Mouse (Mus musculus): ENCODE measurements around the gene Mrps24. TPM values are rescaled to one million over a fixed set of nuclear protein-coding genes. Genes with fewer than 3 reads are reported as not detected.

The Mrps24 gene
- polyA plus RNA-seq, 1 experiment from 2014 or later = 181 TPM

DNA sequence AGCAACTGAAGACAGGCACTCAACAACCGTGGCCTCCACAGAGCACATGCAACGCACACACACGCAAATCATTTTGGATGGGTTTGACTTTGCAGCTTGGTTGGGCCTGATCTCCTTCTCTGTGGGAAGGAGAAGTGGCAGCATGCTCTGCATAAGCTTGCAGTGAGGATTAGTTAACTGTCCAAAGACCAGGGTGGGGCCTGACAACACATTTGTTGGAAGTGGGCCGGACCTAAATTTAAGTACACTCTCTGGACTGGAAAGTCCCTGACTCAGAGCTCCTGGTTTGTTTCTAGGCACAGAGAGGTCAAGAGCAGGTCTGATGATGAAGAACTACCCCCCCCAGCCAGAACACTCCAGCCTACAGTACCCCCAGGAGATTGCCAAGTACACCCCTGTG, 18.8 kb upstream of the Mrps24 start:
- Histone ChIP-seq H3K4me3 (no peak overlapping the region), H3K36me3 (no peaks in the 10 kb centered on the region), H3K27ac (no peak overlapping the region), H3K4me1 (replicated peaks) (peaks cover 46% of the 10 kb centered on the region), H3K27me3 (no peaks in the 10 kb centered on the region), H3K9me3 (replicated peaks) (no peaks in the 10 kb centered on the region), H3K9ac (no peak overlapping the region), H3K4me2 (no peak overlapping the region)
- ATAC-seq (replicated peaks; ENCODE audit: insufficient number of reproducible peaks, insufficient read depth, low FRiP score, low read depth) = no peak
- WGBS = 79% methylated on average over 4 of the region's 4 CpGs

DNA sequence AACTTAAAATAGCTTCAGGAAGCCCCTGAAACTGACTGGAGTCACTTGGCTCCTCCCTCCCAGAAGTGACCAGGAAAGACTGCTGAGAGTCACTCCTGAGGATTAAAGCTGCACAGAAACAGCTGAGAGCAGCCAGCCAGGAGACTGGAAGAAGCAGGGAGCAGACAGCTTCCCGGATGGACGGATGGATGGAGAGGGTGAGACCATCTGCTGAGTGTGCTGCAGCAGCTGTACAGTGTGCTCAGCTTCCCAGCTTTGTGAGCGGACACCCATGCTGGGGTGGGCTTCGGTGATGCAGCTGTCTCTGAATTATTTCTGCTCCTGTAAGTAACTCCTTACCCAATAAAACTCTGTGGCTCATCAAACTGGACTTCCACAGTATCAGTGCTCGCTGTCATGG, 16.9 kb upstream of the Mrps24 start:
- H3K4me2 ChIP-seq = no peak overlapping the region
- H3K27me3 ChIP-seq = no peaks in the 10 kb centered on the region
- WGBS = 62% methylated on average over 5 of the region's 5 CpGs
- ATAC-seq (replicated peaks; ENCODE audit: insufficient number of reproducible peaks, insufficient read depth, low FRiP score, low read depth) = no peak
- H3K4me1 ChIP-seq (replicated peaks) = peaks cover 36% of the 10 kb centered on the region
- H3K4me3 ChIP-seq = no peak overlapping the region
- H3K9me3 ChIP-seq (replicated peaks) = no peaks in the 10 kb centered on the region
- no peaks in the 10 kb centered on the region for H3K36me3 ChIP-seq
- no peak overlapping the region for H3K9ac ChIP-seq
- H3K27ac ChIP-seq = no peak overlapping the region; the same call in 1 of the 2 replicates

DNA sequence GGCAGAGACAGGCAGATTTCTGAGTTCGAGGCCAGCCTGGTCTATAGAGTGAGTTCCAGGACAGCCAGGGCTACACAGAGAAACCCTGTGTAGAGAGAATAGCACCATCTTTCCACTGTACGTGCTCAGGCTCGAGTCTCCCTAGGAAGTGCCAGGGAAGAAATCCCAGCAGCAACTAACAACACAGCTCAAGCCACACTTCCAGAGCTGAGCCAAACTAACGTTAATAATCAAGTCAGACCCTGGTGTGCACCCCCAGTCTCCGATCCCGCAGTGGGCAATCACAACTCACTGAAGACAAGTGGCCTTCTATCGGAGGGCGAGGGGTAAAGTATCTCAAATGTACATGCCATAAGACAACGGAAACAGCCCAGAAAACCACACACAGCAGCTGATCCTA, 14.1 kb upstream of the Mrps24 start:
- Histone ChIP-seq H3K27ac (no peak overlapping the region), H3K9me3 (replicated peaks) (no peaks in the 10 kb centered on the region), H3K27me3 (no peaks in the 10 kb centered on the region), H3K4me3 (no peak overlapping the region), H3K36me3 (0 out of 2 replicates have a peak, but pooled peaks cover 4% of the 10 kb centered on the region), H3K4me1 (replicated peaks) (peaks cover 26% of the 10 kb centered on the region), H3K4me2 (no peak overlapping the region), H3K9ac (no peak overlapping the region)
- WGBS = 88% methylated on average over 9 of the region's 9 CpGs
- ATAC-seq (replicated peaks; ENCODE audit: insufficient number of reproducible peaks, insufficient read depth, low FRiP score, low read depth) = no peak

DNA sequence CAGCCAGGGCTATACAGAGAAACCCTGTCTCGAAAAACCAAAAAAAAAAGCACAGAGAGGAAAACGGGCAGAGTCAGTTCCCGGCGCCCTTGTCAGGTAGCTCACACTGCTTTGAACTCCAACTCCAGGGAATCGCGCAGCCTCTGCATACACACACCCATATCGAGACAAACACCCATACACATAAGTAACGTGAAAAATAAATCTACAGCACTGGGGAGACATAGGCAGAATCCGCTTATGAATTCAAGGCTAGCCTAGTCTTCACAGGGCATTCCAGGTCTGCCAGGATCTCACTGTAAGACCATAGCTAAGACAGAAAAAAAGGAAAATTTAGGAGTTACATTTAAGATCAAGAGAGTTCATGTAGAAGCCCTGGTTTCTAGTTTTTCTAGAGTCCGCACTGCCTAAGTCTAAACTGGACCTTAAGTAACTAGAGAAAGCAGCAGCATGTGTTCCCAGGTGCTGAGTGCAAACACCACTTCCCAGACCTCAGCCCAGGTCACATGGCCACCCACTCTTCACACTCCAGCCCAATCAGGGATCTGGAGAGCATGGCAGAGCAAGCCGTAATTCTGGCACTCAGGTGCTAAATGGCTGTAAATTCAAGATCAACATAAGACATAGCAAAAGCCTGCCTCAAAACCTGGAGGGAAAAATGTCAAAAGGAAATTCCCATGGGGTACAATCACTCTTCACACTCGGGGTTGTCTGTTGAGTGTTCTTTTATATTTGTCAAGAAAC, 3.3 kb upstream of the Mrps24 start:
- H3K4me1 ChIP-seq (replicated peaks) = no peaks in the 10 kb centered on the region
- no peak overlapping the region for H3K27ac ChIP-seq
- H3K4me2 ChIP-seq = no peak overlapping the region
- H3K27me3 ChIP-seq = no peaks in the 10 kb centered on the region
- H3K9ac ChIP-seq = no peak overlapping the region
- ATAC-seq (replicated peaks; ENCODE audit: insufficient number of reproducible peaks, insufficient read depth, low FRiP score, low read depth) = no peak
- 87% methylated on average over 12 of the region's 12 CpGs for WGBS
- peaks cover 75% of the 10 kb centered on the region for H3K36me3 ChIP-seq
- no peak overlapping the region for H3K4me3 ChIP-seq
- H3K9me3 ChIP-seq (replicated peaks) = no peaks in the 10 kb centered on the region

DNA sequence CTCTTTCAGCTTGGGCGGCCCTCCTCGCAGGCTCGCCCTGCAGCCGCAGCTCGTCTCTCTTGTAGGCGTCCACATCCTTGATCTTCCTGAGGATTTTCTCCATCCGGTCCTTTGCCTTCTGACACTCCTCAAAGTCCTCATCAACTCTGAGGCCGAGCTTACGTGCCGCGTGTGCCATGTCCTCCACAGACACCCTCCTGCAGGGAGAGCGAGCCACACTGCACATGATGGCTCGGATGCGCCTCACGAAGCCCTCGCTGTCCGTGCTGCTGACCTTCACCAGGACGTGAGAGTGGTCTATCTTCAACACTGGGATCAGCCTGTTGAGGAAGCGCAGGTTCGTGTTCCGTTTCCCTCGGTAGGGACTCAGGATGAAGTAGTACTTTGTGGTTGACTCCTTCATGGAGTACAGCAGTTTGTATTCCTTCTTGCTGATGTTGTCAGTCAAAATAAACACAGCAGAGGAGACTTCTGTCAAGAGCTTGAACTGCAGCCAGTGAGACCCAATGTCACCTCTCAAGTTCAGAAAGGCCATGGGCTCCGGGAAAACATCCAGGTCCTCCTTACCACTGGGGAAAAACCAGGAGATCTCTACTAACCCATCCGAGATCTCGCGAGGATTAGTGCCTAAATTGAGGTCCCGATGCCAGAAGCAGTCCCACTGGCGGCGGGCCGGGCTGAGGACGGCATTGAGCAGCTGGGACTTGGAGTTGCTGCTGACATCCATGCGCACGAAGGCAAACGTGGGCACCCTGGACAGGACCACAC, 1.6 kb upstream of the Mrps24 start:
- no peak for ATAC-seq (replicated peaks; ENCODE audit: insufficient number of reproducible peaks, insufficient read depth, low FRiP score, low read depth)
- Histone ChIP-seq H3K9me3 (replicated peaks) (no peaks in the 10 kb centered on the region), H3K4me1 (replicated peaks) (no peaks in the 10 kb centered on the region), H3K4me2 (no peak overlapping the region), H3K36me3 (peaks cover 66% of the 10 kb centered on the region), H3K4me3 (no peak overlapping the region), H3K27me3 (no peaks in the 10 kb centered on the region), H3K9ac (no peak overlapping the region), H3K27ac (no peak overlapping the region)
- WGBS = 87% methylated on average over 34 of the region's 34 CpGs

DNA sequence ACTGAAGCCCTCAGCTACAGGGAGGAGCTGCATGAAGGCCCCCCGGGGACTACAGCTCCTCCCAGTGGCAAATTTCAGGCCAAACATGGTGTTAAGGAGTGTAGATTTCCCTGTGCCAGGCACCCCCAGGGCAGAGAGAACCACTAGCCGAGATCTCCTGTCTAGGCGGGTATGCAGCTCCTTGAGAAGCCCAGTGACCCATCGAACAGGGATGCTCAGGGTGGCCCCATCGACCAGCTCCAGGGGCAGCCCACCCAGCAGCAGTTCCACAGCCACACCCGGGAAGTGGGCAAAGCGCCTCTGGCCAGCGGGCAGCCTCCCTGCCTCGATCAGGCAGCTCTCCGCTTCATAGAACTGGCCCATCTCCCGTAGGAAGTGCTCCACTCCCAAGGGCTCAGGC, 766 bp upstream of the Mrps24 start:
- WGBS = 85% methylated on average over 11 of the region's 11 CpGs
- H3K27ac ChIP-seq = no peak overlapping the region
- H3K9me3 ChIP-seq (replicated peaks) = no peaks in the 10 kb centered on the region
- no peaks in the 10 kb centered on the region for H3K27me3 ChIP-seq
- H3K9ac ChIP-seq = no peak overlapping the region
- H3K4me2 ChIP-seq = no peak overlapping the region
- peaks cover 58% of the 10 kb centered on the region for H3K36me3 ChIP-seq
- ATAC-seq (replicated peaks; ENCODE audit: insufficient number of reproducible peaks, insufficient read depth, low FRiP score, low read depth) = no peak
- H3K4me3 ChIP-seq = no peak overlapping the region
- no peaks in the 10 kb centered on the region for H3K4me1 ChIP-seq (replicated peaks)

DNA sequence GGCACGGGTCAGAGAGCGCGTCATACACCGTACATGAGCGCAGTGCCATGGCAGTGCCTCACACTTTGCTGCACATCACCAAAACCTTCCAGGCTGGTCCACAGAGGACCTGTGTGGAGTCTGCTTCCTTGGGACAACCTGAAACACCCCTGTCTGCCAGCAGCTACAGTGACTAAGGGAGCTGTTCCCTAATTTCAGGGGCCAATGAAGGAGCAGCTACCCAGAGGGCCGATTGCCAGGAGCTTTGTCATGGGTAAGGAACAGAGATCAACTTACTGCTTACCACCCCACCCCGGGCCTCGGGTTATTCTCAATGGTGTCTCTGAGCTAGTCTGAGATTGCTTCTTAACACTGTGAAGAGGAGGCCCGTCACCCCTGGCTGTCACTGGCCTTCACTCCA, 301 bp downstream of the Mrps24 start:
- Histone ChIP-seq H3K9me3 (replicated peaks) (no peaks in the 10 kb centered on the region), H3K4me2 (no peak overlapping the region), H3K36me3 (peaks cover 53% of the 10 kb centered on the region), H3K27ac (no peak overlapping the region), H3K4me1 (replicated peaks) (peaks cover 7% of the 10 kb centered on the region; the same call in 1 of the 2 replicates), H3K4me3 (no peak overlapping the region), H3K9ac (no peak overlapping the region), H3K27me3 (no peaks in the 10 kb centered on the region)
- 90% methylated on average over 9 of the region's 9 CpGs for WGBS
- ATAC-seq (replicated peaks; ENCODE audit: insufficient number of reproducible peaks, insufficient read depth, low FRiP score, low read depth) = no peak

DNA sequence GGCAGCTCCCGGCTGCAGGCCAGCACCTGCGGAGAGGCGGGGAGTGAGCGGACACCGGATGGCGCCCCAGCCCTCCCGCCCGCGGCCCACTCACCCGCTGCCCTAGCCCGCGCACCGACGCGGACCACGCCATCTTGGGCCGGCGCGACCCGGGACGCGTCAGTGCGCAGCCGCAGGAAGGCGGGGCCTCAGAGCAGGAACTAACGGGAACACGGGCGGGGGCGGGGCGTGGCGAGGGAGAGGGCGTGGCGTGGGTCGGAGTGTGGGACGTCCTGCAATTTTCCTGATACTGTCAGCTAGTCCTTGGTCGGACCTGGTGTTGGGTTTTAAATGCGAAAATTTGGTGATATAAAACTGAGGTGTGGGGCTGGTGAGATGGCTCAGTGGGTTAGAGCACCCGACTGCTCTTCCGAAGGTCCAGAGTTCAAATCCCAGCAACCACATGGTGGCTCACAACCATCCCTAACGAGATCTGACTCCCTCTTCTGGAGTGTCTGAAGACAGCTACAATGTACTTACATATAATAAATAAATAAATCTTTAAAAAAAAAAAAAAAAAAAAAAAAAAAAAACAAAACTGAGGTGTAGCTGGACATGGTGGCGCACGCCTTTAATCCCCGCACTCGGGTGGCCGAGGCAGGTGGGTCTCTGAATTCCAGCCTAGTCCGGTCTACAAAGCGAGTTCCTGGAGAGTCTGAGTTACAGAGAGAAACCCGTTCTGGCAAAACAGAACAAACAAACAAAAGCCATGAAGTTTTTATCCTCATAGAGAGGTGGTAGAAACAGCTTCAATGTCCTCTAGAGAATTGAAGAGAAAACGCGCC, 7.7 kb downstream of the Mrps24 start:
- H3K27me3 ChIP-seq = no peaks in the 10 kb centered on the region
- peak overlapping the region; percentile 84 for H3K4me2 ChIP-seq
- no peaks in the 10 kb centered on the region for H3K9me3 ChIP-seq (replicated peaks)
- peaks cover 30% of the 10 kb centered on the region for H3K4me1 ChIP-seq (replicated peaks)
- 17% methylated on average over 49 of the region's 50 CpGs for WGBS
- H3K9ac ChIP-seq = peak overlapping the region; percentile 98
- peaks cover 5% of the 10 kb centered on the region for H3K36me3 ChIP-seq
- H3K27ac ChIP-seq = peak overlapping the region; percentile 78
- peak; percentile 94 for ATAC-seq (replicated peaks; ENCODE audit: insufficient number of reproducible peaks, insufficient read depth, low FRiP score, low read depth)
- H3K4me3 ChIP-seq = peak overlapping the region; percentile 94

DNA sequence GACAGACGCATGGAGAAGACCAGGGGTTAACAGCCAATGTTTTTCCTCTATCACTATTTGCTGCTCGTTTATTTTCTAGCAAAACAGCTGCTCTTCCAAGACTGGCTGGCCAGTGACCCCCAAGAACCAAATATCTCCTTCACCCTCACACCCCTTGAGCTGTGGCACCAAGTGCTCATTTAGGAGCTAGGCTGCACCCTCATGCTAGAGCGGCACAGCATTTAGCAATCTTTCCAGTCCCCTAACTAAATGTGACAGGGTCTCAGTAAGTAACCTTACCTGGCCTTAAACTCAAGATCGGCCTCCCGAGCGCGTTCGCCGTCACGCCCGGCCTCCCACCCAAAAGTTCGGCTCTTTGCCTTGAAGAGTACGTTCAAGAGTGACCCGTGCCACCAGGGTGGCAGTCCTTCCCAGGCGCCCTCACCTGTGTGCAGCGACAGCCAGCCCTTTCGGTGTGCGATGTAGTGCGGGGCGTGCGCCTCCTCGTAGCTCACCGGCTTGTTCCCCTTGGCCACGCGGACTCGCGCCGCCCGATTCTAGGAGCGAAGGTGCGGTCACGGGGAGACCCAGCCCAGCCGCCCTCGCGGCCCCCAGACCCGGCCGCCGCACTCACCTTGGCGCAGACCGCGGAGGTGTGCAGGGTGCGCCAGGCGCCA, 8.5 kb downstream of the Mrps24 start:
- peak overlapping the region; percentile 84 for H3K4me2 ChIP-seq
- peak; percentile 65 for ATAC-seq (replicated peaks; ENCODE audit: insufficient number of reproducible peaks, insufficient read depth, low FRiP score, low read depth)

DNA sequence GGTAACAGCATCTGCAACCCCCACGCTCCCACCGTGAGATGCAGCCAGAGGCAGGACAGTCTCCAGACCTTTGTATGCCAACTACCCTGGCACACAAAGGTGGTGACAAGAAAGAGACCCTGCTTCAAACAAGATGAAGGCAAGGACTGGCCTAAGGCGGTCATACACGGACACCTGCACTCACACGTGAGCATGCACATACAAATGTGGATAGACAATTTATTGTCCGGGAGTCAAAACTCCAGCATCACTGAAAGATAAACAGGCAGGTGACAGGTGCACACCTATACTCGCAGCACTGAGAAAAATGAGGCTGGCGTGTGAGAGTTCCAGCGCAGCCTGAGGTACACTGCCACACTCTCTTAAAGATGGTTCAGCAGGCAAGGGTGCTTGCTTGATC, 9.5 kb downstream of the Mrps24 start:
- no peak overlapping the region for H3K27ac ChIP-seq
- WGBS = 88% methylated on average over 9 of the region's 9 CpGs
- no peak for ATAC-seq (replicated peaks; ENCODE audit: insufficient number of reproducible peaks, insufficient read depth, low FRiP score, low read depth)
- H3K9ac ChIP-seq = no peak overlapping the region
- H3K9me3 ChIP-seq (replicated peaks) = no peaks in the 10 kb centered on the region
- peaks cover 33% of the 10 kb centered on the region for H3K4me1 ChIP-seq (replicated peaks)
- peak overlapping the region; percentile 94 for H3K4me3 ChIP-seq
- H3K36me3 ChIP-seq = peaks cover 7% of the 10 kb centered on the region
- no peaks in the 10 kb centered on the region for H3K27me3 ChIP-seq
- H3K4me2 ChIP-seq = peak overlapping the region; percentile 84

More for the DNA sequence above, 8.5 kb downstream of the Mrps24 start:
- Histone ChIP-seq H3K4me1 (replicated peaks) (peaks cover 34% of the 10 kb centered on the region), H3K9ac (peak overlapping the region; percentile 98), H3K27me3 (no peaks in the 10 kb centered on the region), H3K27ac (peak overlapping the region; percentile 78), H3K9me3 (replicated peaks) (no peaks in the 10 kb centered on the region), H3K4me3 (peak overlapping the region; percentile 94), H3K36me3 (peaks cover 7% of the 10 kb centered on the region)
- WGBS = under 1% methylated on average over 43 of the region's 43 CpGs

DNA sequence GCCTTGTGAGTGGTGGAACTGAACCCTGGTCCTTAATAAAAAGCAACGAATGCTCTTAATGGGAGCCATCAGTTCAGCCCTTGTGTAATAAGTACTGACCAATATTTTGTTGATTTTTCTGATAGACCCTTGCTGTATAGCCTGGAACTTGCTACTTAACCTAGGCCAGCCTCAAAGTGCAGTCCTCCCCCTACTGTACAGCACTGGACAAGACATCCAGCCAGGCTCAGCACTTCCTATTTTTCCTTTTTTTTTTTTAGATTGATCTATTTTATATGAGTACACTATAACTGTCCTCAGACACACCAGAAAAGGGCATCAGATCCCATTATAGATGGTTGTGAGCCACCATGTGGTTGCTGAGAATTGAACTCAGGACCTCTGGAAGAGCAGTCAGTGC, 12.1 kb downstream of the Mrps24 start:
- WGBS = 93% methylated on average over 1 of the region's 1 CpGs
- ATAC-seq (replicated peaks; ENCODE audit: insufficient number of reproducible peaks, insufficient read depth, low FRiP score, low read depth) = no peak

More for the DNA sequence above, 12.1 kb downstream of the Mrps24 start:
- no peak overlapping the region for H3K4me3 ChIP-seq
- peaks cover 7% of the 10 kb centered on the region for H3K36me3 ChIP-seq
- no peaks in the 10 kb centered on the region for H3K9me3 ChIP-seq (replicated peaks)
- no peaks in the 10 kb centered on the region for H3K27me3 ChIP-seq
- peaks cover 21% of the 10 kb centered on the region for H3K4me1 ChIP-seq (replicated peaks)
- H3K27ac ChIP-seq = no peak overlapping the region
- H3K4me2 ChIP-seq = no peak overlapping the region
- H3K9ac ChIP-seq = no peak overlapping the region
